Mouse (Mus musculus): ENCODE measurements around the gene Ints5. TPM values are rescaled to one million over a fixed set of nuclear protein-coding genes. Genes with fewer than 3 reads are reported as not detected.
A peak's percentile ranks its signal among the peaks of the same experiment; 100 is the strongest.

The Ints5 gene
- polyA plus RNA-seq, 1 experiment from 2014 or later: 45.2 TPM

- Histone ChIP-seq H3K4me2 (replicated peaks) (peak within 1 kb of the TSS; percentile 75), H3K4me1 (peaks cover 13% of the 10 kb centered on the region; the same call in 1 of the 2 replicates), H3K27ac (peak within 1 kb of the TSS; percentile 82), H3K36me3 (peaks cover 27% of the 10 kb centered on the region), H3K9ac (peak within 1 kb of the TSS; percentile 77), H3K4me3 (peak within 1 kb of the TSS; percentile 69), H3K9me3 (replicated peaks) (no peaks in the 10 kb centered on the region), H3K27me3 (no peaks in the 10 kb centered on the region)
- 3% methylated on average over 47 of the region's 50 CpGs for WGBS
- ATAC-seq (ENCODE audit: low FRiP score): peak; percentile 99
Measured at GRCm38 (mm10) chr19:8920073-8920736, 27.4 kb downstream of the Ints5 start, which contains the start of gene B3gat3. B3gat3 (plus strand) TSS chr19:8920374.

- Histone ChIP-seq H3K27ac (peak overlapping the region; percentile 82), H3K4me1 (peaks cover 13% of the 10 kb centered on the region; the same call in 1 of the 2 replicates), H3K4me2 (replicated peaks) (peak overlapping the region; percentile 75), H3K9me3 (replicated peaks) (no peaks in the 10 kb centered on the region), H3K4me3 (peak overlapping the region; percentile 69), H3K9ac (peak overlapping the region; percentile 77), H3K27me3 (no peaks in the 10 kb centered on the region), H3K36me3 (peaks cover 27% of the 10 kb centered on the region)
- no peak; the same call in 1 of the 2 replicates for ATAC-seq (ENCODE audit: low FRiP score)
- 2% methylated on average over 6 of the region's 6 CpGs for whole genome bisulfite sequencing
Measured at GRCm38 (mm10) chr19:8920836-8921291, 28.1 kb downstream of the Ints5 start.

GRCm38 (mm10) chr19:8921741-8922140 lies 28.9 kb downstream of the Ints5 start:
- H3K4me3 ChIP-seq: no peak overlapping the region
- H3K27me3 ChIP-seq: no peaks in the 10 kb centered on the region
- peaks cover 25% of the 10 kb centered on the region for H3K36me3 ChIP-seq
- 79% methylated on average over 9 of the region's 9 CpGs for WGBS
- H3K9me3 ChIP-seq (replicated peaks): no peaks in the 10 kb centered on the region
- ATAC-seq (ENCODE audit: low FRiP score): no peak
- 0 out of 2 replicates have a peak overlapping the region, but pooled peaks have one; percentile 77 for H3K9ac ChIP-seq
- H3K27ac ChIP-seq: no peak overlapping the region
- peaks cover 13% of the 10 kb centered on the region; the same call in 1 of the 2 replicates for H3K4me1 ChIP-seq
- peak overlapping the region; percentile 75; the same call in 1 of the 2 replicates for H3K4me2 ChIP-seq (replicated peaks)

GRCm38 (mm10) chr19:8926766-8927165 lies 34.0 kb downstream of the Ints5 start:
- Histone ChIP-seq H3K9ac (no peak overlapping the region), H3K4me2 (replicated peaks) (no peak overlapping the region), H3K27me3 (peaks cover 6% of the 10 kb centered on the region), H3K9me3 (replicated peaks) (no peaks in the 10 kb centered on the region), H3K4me1 (peaks cover 17% of the 10 kb centered on the region), H3K27ac (no peak overlapping the region), H3K36me3 (peaks cover 28% of the 10 kb centered on the region), H3K4me3 (no peak overlapping the region)
- 88% methylated on average over 2 of the region's 2 CpGs for WGBS
- ATAC-seq (ENCODE audit: low FRiP score): no peak

GRCm38 (mm10) chr19:8927891-8928525 lies 35.2 kb downstream of the Ints5 start:
- Histone ChIP-seq H3K36me3 (peaks cover 28% of the 10 kb centered on the region), H3K4me2 (replicated peaks) (no peak overlapping the region), H3K9ac (no peak overlapping the region), H3K4me1 (peaks cover 13% of the 10 kb centered on the region), H3K9me3 (replicated peaks) (no peaks in the 10 kb centered on the region), H3K27ac (no peak overlapping the region), H3K4me3 (no peak overlapping the region), H3K27me3 (peaks cover 6% of the 10 kb centered on the region)
- WGBS: 93% methylated on average over 12 of the region's 12 CpGs
- ATAC-seq (ENCODE audit: low FRiP score): no peak

- 15% methylated on average over 16 of the region's 16 CpGs for WGBS
- H3K4me3 ChIP-seq: peak overlapping the region; percentile 54
- H3K27ac ChIP-seq: no peak overlapping the region
- no peaks in the 10 kb centered on the region for H3K9me3 ChIP-seq (replicated peaks)
- peak; percentile 17 for ATAC-seq (ENCODE audit: low FRiP score)
- peaks cover 6% of the 10 kb centered on the region for H3K27me3 ChIP-seq
- H3K36me3 ChIP-seq: peaks cover 35% of the 10 kb centered on the region
- H3K4me2 ChIP-seq (replicated peaks): peak overlapping the region; percentile 67
- H3K9ac ChIP-seq: peak overlapping the region; percentile 77; the same call in 1 of the 2 replicates
- peaks cover 13% of the 10 kb centered on the region for H3K4me1 ChIP-seq
Measured at GRCm38 (mm10) chr19:8928689-8929223, 36.0 kb downstream of the Ints5 start.

- Histone ChIP-seq H3K36me3 (peaks cover 33% of the 10 kb centered on the region), H3K9ac (peak within 1 kb of the TSS; percentile 77), H3K27ac (peak within 1 kb of the TSS; percentile 3; the same call in 1 of the 2 replicates), H3K9me3 (replicated peaks) (no peaks in the 10 kb centered on the region), H3K27me3 (peaks cover 6% of the 10 kb centered on the region), H3K4me3 (peak within 1 kb of the TSS; percentile 54), H3K4me2 (replicated peaks) (peak within 1 kb of the TSS; percentile 67), H3K4me1 (peaks cover 13% of the 10 kb centered on the region)
- ATAC-seq (ENCODE audit: low FRiP score): peak; percentile 62
- under 1% methylated on average over 57 of the region's 74 CpGs for whole genome bisulfite sequencing
Measured at GRCm38 (mm10) chr19:8929224-8930088, 36.7 kb downstream of the Ints5 start, which contains the start of the genes Rom1 and Eml3. Rom1 (minus strand) TSS chr19:8929356. Eml3 (plus strand) TSS chr19:8929552.

GRCm38 (mm10) chr19:8930117-8930516 lies 37.3 kb downstream of the Ints5 start:
- Histone ChIP-seq H3K9me3 (replicated peaks) (no peaks in the 10 kb centered on the region), H3K4me1 (peaks cover 13% of the 10 kb centered on the region), H3K4me3 (peak overlapping the region; percentile 54), H3K27ac (no peak overlapping the region), H3K36me3 (peaks cover 32% of the 10 kb centered on the region), H3K4me2 (replicated peaks) (peak overlapping the region; percentile 67), H3K27me3 (peaks cover 6% of the 10 kb centered on the region), H3K9ac (peak overlapping the region; percentile 77)
- WGBS: 13% methylated on average over 11 of the region's 11 CpGs
- ATAC-seq (ENCODE audit: low FRiP score): no peak; the same call in 1 of the 2 replicates

GRCm38 (mm10) chr19:8930771-8931170 lies 38.0 kb downstream of the Ints5 start:
- H3K4me2 ChIP-seq (replicated peaks): peak overlapping the region; percentile 67
- 89% methylated on average over 7 of the region's 7 CpGs for WGBS
- 0 out of 2 replicates have a peak overlapping the region, but pooled peaks have one; percentile 54 for H3K4me3 ChIP-seq
- peaks cover 13% of the 10 kb centered on the region for H3K4me1 ChIP-seq
- H3K36me3 ChIP-seq: peaks cover 26% of the 10 kb centered on the region
- peaks cover 6% of the 10 kb centered on the region for H3K27me3 ChIP-seq
- 0 out of 2 replicates have a peak overlapping the region, but pooled peaks have one; percentile 9 for H3K9ac ChIP-seq
- H3K27ac ChIP-seq: no peak overlapping the region
- no peak for ATAC-seq (ENCODE audit: low FRiP score)
- no peaks in the 10 kb centered on the region for H3K9me3 ChIP-seq (replicated peaks)

GRCm38 (mm10) chr19:8936736-8937135 lies 43.9 kb downstream of the Ints5 start:
- H3K27me3 ChIP-seq: no peaks in the 10 kb centered on the region
- H3K4me1 ChIP-seq: peaks cover 6% of the 10 kb centered on the region
- no peak overlapping the region for H3K4me2 ChIP-seq (replicated peaks)
- ATAC-seq (ENCODE audit: low FRiP score): no peak
- WGBS: 78% methylated on average over 2 of the region's 2 CpGs
- no peaks in the 10 kb centered on the region for H3K9me3 ChIP-seq (replicated peaks)
- peaks cover 17% of the 10 kb centered on the region for H3K36me3 ChIP-seq
- H3K4me3 ChIP-seq: no peak overlapping the region
- H3K9ac ChIP-seq: 0 out of 2 replicates have a peak overlapping the region, but pooled peaks have one; percentile 23
- no peak overlapping the region for H3K27ac ChIP-seq

- H3K27me3 ChIP-seq: no peaks in the 10 kb centered on the region
- 83% methylated on average over 15 of the region's 15 CpGs for WGBS
- H3K9me3 ChIP-seq (replicated peaks): no peaks in the 10 kb centered on the region
- H3K4me1 ChIP-seq: peaks cover 24% of the 10 kb centered on the region
- H3K4me3 ChIP-seq: no peak overlapping the region
- no peak for ATAC-seq (ENCODE audit: low FRiP score)
- H3K36me3 ChIP-seq: peaks cover 25% of the 10 kb centered on the region
- peak overlapping the region; percentile 68; the same call in 1 of the 2 replicates for H3K4me2 ChIP-seq (replicated peaks)
- no peak overlapping the region for H3K9ac ChIP-seq
- no peak overlapping the region for H3K27ac ChIP-seq
Measured at GRCm38 (mm10) chr19:8940526-8941133, 47.8 kb downstream of the Ints5 start.

All from hindbrain, embryonic 12.5 days (tissue).